Mouse (Mus musculus) embryonic facial prominence, embryonic 15.5 days (tissue): ENCODE data around the gene Nedd9. TPM values are rescaled to one million over a fixed set of nuclear protein-coding genes. Genes with fewer than 3 reads are reported as not detected.

Experiments used
- ATAC-seq: fragments of 200-750 bp; cut with Nextera tagmentation; 2 replicates; pipeline ENCODE4 v1.8.0; 2017; ENCODE audit warnings: low read depth, moderate TSS enrichment; ENCODE audit not compliant: insufficient number of reproducible peaks, low FRiP score, low TSS enrichment
- H3K27ac ChIP-seq: fragments of 300-500 bp; sonication (generic); replicated peaks from 2 replicates; pipeline ENCODE4 v1.5.1; 2015; ENCODE audit warnings: mild to moderate bottlenecking, inconsistent platforms
- H3K27me3 ChIP-seq: fragments of 300-500 bp; sonication (generic); 2 replicates; pipeline ENCODE4 v1.6.1; 2015; ENCODE audit warnings: inconsistent platforms
- H3K36me3 ChIP-seq: fragments of 300-500 bp; sonication (generic); 2 replicates; pipeline ENCODE4 v1.6.1; 2015; ENCODE audit warnings: mild to moderate bottlenecking, inconsistent platforms
- H3K4me1 ChIP-seq: fragments of 300-500 bp; sonication (generic); 2 replicates; pipeline ENCODE4 v1.6.1; 2015; ENCODE audit warnings: inconsistent platforms
- H3K4me2 ChIP-seq: fragments of 300-500 bp; sonication (generic); replicated peaks from 2 replicates; pipeline ENCODE4 v1.6.1; 2015; ENCODE audit warnings: mild to moderate bottlenecking, inconsistent platforms
- H3K4me3 ChIP-seq: fragments of 300-500 bp; sonication (generic); replicated peaks from 2 replicates; pipeline ENCODE4 v1.5.1; 2015; ENCODE audit warnings: mild to moderate bottlenecking, inconsistent platforms
- H3K9ac ChIP-seq: fragments of 300-500 bp; sonication (generic); 2 replicates; pipeline ENCODE4 v1.6.1; 2015; ENCODE audit warnings: inconsistent platforms
- H3K9me3 ChIP-seq: fragments of 300-500 bp; sonication (generic); replicated peaks from 2 replicates; pipeline ENCODE4 v1.6.1; 2016; ENCODE audit warnings: inconsistent platforms
- WGBS: fragments of 180-500 bp; shearing (Covaris S2); methylation state at CpG from one replicate; pipeline ENCODE4 v1.1.7; 2015; 5-methylcytosine and 5-hydroxymethylcytosine counted together
- polyA plus RNA-seq: library from polyadenylated mRNA; unstranded; fragments of >200 nt; fragmentation: Nextera tagmentation; extraction: Ambion mirVana; gene quantifications from 2 replicates; pipeline ENCODE4 v1.2.1, GENCODE M21; 2015

Nedd9 gene
- polyA plus RNA-seq, 1 experiment from 2014 or later: 32.3 TPM

GRCm38 (mm10) chr13:41381806-41382546, 105.2 kb downstream of the Nedd9 start:
- ATAC-seq: no peak
- Histone ChIP-seq H3K4me2 (no peak overlapping the region), H3K9ac (no peak overlapping the region), H3K27ac (no peak overlapping the region), H3K36me3 (no peaks in the 10 kb centered on the region), H3K27me3 (no peaks in the 10 kb centered on the region), H3K4me3 (no peak overlapping the region), H3K4me1 (no peaks in the 10 kb centered on the region), H3K9me3 (no peaks in the 10 kb centered on the region)
- WGBS: 61% methylated on average over 5 of the region's 5 CpGs

GRCm38 (mm10) chr13:41381041-41381805, 105.9 kb downstream of the Nedd9 start:
- 81% methylated on average over 7 of the region's 7 CpGs for WGBS
- no peak overlapping the region for H3K27ac ChIP-seq
- ATAC-seq: no peak

GRCm38 (mm10) chr13:41379951-41380465, 107.2 kb downstream of the Nedd9 start:
- no peaks in the 10 kb centered on the region for H3K36me3 ChIP-seq
- no peak overlapping the region for H3K27ac ChIP-seq
- H3K27me3 ChIP-seq: no peaks in the 10 kb centered on the region
- H3K4me2 ChIP-seq: no peak overlapping the region
- no peak overlapping the region for H3K4me3 ChIP-seq
- H3K4me1 ChIP-seq: no peaks in the 10 kb centered on the region
- H3K9ac ChIP-seq: no peak overlapping the region
- ATAC-seq: no peak
- WGBS: 86% methylated on average over 4 of the region's 4 CpGs
- H3K9me3 ChIP-seq: no peaks in the 10 kb centered on the region

More at GRCm38 (mm10) chr13:41381041-41381805, 105.9 kb downstream of the Nedd9 start:
- Histone ChIP-seq H3K4me3 (no peak overlapping the region), H3K27me3 (no peaks in the 10 kb centered on the region), H3K36me3 (no peaks in the 10 kb centered on the region), H3K4me1 (no peaks in the 10 kb centered on the region), H3K4me2 (no peak overlapping the region), H3K9ac (no peak overlapping the region), H3K9me3 (no peaks in the 10 kb centered on the region)

DNA sequence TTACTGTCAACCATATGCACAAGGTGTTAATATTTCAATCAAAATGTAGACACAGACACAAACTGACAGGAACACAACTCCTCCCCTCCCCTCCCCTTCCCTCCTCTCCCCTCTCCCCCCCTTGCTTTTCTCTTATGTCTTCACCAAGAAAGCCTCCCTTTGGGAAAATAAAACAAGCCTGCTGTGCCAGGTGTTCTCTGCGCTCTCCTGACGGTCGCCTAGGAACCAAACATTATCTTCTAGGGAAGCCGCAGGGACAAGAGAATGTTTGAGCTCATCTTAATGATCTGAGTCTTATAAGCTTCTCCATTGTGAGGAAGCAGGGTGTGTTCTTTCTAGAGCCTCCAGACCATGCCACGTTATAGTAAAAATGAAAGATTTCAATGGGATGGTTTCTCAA, 108.7 kb downstream of the Nedd9 start:
- no peak overlapping the region for H3K4me2 ChIP-seq
- WGBS: 51% methylated on average over 5 of the region's 5 CpGs

GRCm38 (mm10) chr13:41377856-41378255, 109.3 kb downstream of the Nedd9 start:
- H3K9me3 ChIP-seq: no peaks in the 10 kb centered on the region
- no peak for ATAC-seq
- 76% methylated on average over 9 of the region's 9 CpGs for WGBS

More for the DNA sequence above, 108.7 kb downstream of the Nedd9 start:
- no peaks in the 10 kb centered on the region for H3K9me3 ChIP-seq
- ATAC-seq: no peak
- H3K4me3 ChIP-seq: no peak overlapping the region
- H3K4me1 ChIP-seq: no peaks in the 10 kb centered on the region
- no peaks in the 10 kb centered on the region for H3K36me3 ChIP-seq
- H3K9ac ChIP-seq: no peak overlapping the region
- no peak overlapping the region for H3K27ac ChIP-seq
- H3K27me3 ChIP-seq: no peaks in the 10 kb centered on the region

GRCm38 (mm10) chr13:41377011-41377431, 110.1 kb downstream of the Nedd9 start:
- no peak overlapping the region for H3K27ac ChIP-seq
- H3K27me3 ChIP-seq: no peaks in the 10 kb centered on the region
- 60% methylated on average over 2 of the region's 2 CpGs for WGBS
- H3K36me3 ChIP-seq: no peaks in the 10 kb centered on the region
- no peak overlapping the region for H3K4me2 ChIP-seq
- no peaks in the 10 kb centered on the region for H3K9me3 ChIP-seq
- H3K4me3 ChIP-seq: no peak overlapping the region
- no peak for ATAC-seq
- peaks cover 2% of the 10 kb centered on the region for H3K4me1 ChIP-seq
- H3K9ac ChIP-seq: no peak overlapping the region

More at GRCm38 (mm10) chr13:41377856-41378255, 109.3 kb downstream of the Nedd9 start:
- Histone ChIP-seq H3K4me1 (no peaks in the 10 kb centered on the region), H3K4me3 (no peak overlapping the region), H3K9ac (no peak overlapping the region), H3K27ac (no peak overlapping the region), H3K27me3 (no peaks in the 10 kb centered on the region), H3K36me3 (no peaks in the 10 kb centered on the region), H3K4me2 (no peak overlapping the region)

DNA sequence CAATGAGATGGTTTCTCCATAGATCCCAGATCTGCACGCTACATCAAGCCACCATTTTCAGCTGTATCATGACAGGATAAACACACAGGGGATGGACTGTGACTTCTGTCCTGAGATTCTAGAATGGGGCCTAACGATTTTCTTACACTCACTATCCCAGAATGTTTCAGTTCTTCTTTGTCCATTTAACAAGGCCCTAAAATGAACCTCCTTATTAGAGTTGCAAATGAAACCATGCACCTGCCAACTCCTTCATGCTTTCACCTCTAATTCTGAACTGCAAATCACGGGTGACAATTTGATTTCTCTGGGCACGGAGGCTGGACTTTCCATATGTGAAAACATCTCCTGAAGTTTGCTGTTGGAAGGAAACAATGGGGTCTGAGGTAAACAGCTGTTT, 111.1 kb downstream of the Nedd9 start:
- H3K4me1 ChIP-seq: peaks cover 3% of the 10 kb centered on the region
- no peak overlapping the region for H3K4me2 ChIP-seq
- H3K9ac ChIP-seq: no peak overlapping the region
- ATAC-seq: no peak
- 68% methylated on average over 4 of the region's 4 CpGs for WGBS
- H3K27ac ChIP-seq: no peak overlapping the region
- no peaks in the 10 kb centered on the region for H3K9me3 ChIP-seq
- no peak overlapping the region for H3K4me3 ChIP-seq
- H3K27me3 ChIP-seq: no peaks in the 10 kb centered on the region
- H3K36me3 ChIP-seq: no peaks in the 10 kb centered on the region

DNA sequence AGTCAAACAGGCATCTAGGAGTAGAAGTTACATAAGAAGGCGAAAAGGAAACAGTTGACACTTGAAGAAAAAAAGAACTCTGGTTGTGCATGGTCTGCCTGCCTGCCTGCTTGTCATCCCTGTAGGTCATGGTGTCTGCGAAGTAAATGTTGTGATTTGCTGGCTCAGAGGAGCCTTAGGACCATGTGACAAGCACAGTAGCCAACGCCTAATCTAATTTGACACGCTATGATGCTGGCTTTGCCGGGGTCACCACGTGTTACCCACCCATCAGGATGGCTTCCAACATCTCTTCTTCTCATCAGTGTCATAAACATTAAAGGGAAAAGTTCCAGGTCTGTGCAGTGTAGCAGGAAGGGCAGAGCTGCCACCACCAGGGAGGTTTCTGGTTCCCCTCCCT, 111.5 kb downstream of the Nedd9 start:
- Histone ChIP-seq H3K9me3 (no peaks in the 10 kb centered on the region), H3K27me3 (no peaks in the 10 kb centered on the region), H3K9ac (no peak overlapping the region), H3K27ac (no peak overlapping the region), H3K36me3 (no peaks in the 10 kb centered on the region), H3K4me3 (no peak overlapping the region), H3K4me2 (no peak overlapping the region), H3K4me1 (peaks cover 3% of the 10 kb centered on the region)
- ATAC-seq: no peak
- WGBS: 56% methylated on average over 6 of the region's 6 CpGs

GRCm38 (mm10) chr13:41374886-41375285, 112.3 kb downstream of the Nedd9 start:
- Histone ChIP-seq H3K9ac (no peak overlapping the region), H3K36me3 (no peaks in the 10 kb centered on the region), H3K4me2 (no peak overlapping the region), H3K27ac (no peak overlapping the region), H3K27me3 (no peaks in the 10 kb centered on the region), H3K9me3 (no peaks in the 10 kb centered on the region), H3K4me3 (no peak overlapping the region), H3K4me1 (peaks cover 3% of the 10 kb centered on the region)
- no peak for ATAC-seq
- 94% methylated on average over 1 of the region's 1 CpGs for WGBS

DNA sequence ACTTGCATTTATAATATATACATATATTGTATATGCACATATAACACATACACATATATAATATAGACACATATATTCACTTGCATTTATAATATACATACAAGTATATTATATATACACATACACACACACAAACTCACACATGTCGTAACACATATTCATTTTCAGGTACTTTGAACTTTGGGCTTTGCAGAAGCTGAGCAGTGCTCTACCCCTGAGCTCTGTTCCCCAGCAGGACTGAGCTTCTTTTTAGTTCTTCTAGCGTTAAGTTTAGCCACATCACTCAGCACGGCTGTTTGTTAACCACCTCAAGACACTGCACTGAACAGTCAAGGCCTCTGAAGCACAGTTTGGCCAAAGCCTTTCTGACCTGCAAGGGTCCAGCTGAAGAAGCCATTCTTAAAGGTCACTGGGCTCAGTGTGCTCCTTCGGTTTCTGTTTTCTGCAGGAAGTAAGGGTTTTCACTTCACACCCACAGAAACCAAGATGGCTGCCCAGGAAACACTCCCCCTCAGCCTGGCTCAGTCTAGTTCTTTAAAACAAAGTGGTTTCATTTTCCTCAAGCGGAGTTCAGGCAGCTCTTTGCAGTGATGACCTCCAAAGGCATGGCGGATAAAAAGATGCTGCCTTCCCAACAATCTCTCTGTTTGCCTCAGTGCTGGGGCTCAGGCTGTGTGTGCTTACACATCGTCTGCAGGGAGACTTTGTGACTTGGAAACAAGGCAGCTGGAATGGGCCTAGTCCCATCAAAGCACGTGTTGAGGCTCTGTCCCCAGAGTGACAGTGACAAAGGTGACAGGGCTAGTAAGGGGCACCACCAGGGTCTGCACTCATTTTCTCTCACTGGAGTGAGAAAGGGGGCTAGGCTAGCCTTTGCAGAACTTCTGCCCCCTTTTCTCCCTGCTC, 114.4 kb downstream of the Nedd9 start:
- no peak for ATAC-seq
- no peaks in the 10 kb centered on the region for H3K36me3 ChIP-seq

DNA sequence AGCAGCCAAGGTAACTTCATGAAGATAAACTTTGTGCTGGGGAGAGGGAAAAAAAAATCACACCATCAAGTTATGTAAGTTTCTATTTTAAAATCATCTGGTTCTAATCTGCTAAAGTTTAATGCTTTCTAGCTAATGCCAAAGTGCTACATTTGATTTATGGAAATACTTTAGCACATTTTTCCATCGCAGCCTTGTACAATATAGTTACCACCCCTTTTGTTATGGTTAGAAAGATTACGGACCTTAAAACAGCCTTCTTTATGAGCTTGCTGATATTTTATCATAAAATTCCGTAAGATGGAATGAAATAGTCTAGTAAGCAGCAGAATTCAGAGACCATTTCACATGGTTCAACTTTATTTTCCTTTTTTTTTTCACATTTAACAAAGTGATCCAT, 115.6 kb downstream of the Nedd9 start:
- Histone ChIP-seq H3K27ac (no peak overlapping the region), H3K4me2 (no peak overlapping the region), H3K4me1 (peaks cover 4% of the 10 kb centered on the region), H3K9me3 (no peaks in the 10 kb centered on the region), H3K36me3 (no peaks in the 10 kb centered on the region), H3K4me3 (no peak overlapping the region), H3K9ac (no peak overlapping the region), H3K27me3 (no peaks in the 10 kb centered on the region)
- WGBS: 50% methylated on average over 3 of the region's 3 CpGs
- no peak for ATAC-seq

More for the DNA sequence above, 114.4 kb downstream of the Nedd9 start:
- H3K4me1 ChIP-seq: peaks cover 3% of the 10 kb centered on the region
- H3K27ac ChIP-seq: no peak overlapping the region
- no peak overlapping the region for H3K9ac ChIP-seq
- 76% methylated on average over 8 of the region's 8 CpGs for WGBS
- no peak overlapping the region for H3K4me3 ChIP-seq
- H3K9me3 ChIP-seq: no peaks in the 10 kb centered on the region
- H3K27me3 ChIP-seq: no peaks in the 10 kb centered on the region
- no peak overlapping the region for H3K4me2 ChIP-seq
